Mouse (Mus musculus) liver, postnatal 0 days (tissue): ENCODE measurements around the gene Six5.

ENCODE experiments used
- CTCF ChIP-seq: sonication (generic); IDR thresholded peaks from 2 replicates; pipeline ENCODE4 v1.5.1; 2016; ENCODE audit warnings: antibody characterized with exemption, low read depth
- EP300 ChIP-seq: IDR thresholded peaks from 2 replicates; pipeline ENCODE4 v1.6.1; 2016; ENCODE audit warnings: antibody characterized with exemption, low read depth, mild to moderate bottlenecking

GRCm38 (mm10) chr7:19129396-19129795 lies 35.0 kb downstream of the Six5 start:
- no peak for TF ChIP-seq CTCF
- no peak for TF ChIP-seq EP300
